Mouse (Mus musculus) left cerebral cortex, adult 18-20 months (tissue): ENCODE results near the gene Myl3. TPM values are rescaled to one million over a fixed set of nuclear protein-coding genes. Genes with fewer than 3 reads are reported as not detected.

Experiments used
- DNase-seq, 2 experiments: peaks; one replicate each; pipeline ENCODE4 v3.0.0; 2021 to 2022; ENCODE audit warnings: low spot score in 2 of 2, mixed read lengths in 1 of 2
- total RNA-seq, 2 experiments: library from RNA; stranded (reverse); gene quantifications; 2 replicates each; pipeline ENCODE4 v1.2.3; 2021

Myl3 gene
- total RNA-seq, 2 experiments from 2014 or later, result not detected

DNA sequence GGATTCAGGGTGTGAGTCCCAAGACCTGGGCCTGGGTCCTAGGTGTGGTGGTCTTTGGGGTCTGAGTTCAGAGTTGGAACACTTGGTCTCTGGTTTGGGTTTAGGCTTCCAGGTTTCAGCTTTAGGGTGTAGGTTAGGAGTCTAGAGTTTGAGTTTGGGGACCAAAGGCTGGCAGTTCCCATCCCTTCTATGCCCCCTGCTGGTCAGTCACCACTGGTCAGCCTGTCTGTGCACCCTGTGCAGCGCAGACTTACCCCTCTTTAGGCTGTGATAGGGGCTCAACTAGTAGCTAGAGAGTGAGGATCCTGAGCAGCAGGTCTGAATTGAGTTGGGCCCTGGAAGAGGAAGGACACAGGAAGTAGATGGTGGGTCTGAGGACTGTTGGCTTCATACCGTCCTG is 17.6 kb downstream of the Myl3 start:
- peak; percentile 35 to 60 for DNase-seq

DNA sequence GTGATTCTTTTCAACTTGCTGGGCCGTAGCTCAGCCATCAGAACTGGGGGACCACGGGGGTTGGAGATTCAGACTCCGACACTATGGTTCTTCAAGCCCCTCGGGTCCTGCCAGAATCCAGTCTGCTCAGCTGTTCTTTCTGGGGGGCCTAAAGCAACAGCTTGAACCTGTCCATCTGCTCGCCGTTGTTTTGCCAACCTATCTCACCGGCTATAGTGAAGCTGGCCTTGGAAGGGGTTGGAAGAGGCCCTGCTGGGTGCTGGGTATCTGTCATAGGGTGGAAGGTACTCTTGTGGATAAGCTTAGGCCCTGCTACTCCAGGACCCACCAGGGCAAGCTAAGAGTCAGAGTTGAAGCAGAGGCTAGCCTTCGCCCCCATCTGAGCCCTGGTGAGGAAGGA is 19.2 kb downstream of the Myl3 start:
- DNase-seq, result no peak

DNA sequence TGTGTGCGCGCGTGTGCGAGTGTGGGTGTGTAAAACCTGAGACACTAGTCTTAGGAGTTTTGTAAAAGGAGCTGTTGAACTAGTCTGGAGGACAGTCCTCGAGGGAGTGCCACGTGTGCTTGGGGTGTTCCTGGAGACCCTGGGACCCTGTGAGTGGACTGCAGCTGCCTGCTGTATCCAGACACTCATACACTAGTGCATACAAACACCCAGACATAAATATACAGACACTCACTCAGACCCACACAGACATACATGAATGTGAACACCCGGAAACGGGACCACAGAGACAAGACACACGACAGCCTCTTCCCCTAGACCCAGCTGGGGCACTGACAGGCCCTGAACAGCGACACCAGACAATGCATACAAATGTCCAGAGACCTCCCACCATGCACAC is 21.1 kb downstream of the Myl3 start:
- DNase-seq, result no peak

DNA sequence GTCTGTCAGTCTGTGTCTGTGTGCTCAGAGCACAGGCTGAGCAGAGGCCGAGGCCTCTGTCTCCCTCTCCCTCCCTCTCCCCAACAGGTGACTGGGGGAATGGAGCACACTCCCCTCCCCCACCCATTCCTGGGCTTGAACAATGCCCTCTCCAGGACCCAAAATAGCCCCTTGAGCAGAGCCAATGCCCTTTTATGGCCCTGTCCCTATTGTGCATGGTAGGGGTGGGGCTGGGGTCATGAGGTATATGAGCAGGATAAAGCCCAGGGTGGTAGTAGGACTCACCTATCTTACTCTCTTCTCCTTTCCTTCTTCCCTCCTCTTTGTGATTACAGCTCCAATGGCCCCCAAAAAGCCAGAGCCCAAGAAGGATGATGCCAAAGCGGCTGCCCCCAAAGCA is 21.7 kb downstream of the Myl3 start:
- DNase-seq, result no peak

DNA sequence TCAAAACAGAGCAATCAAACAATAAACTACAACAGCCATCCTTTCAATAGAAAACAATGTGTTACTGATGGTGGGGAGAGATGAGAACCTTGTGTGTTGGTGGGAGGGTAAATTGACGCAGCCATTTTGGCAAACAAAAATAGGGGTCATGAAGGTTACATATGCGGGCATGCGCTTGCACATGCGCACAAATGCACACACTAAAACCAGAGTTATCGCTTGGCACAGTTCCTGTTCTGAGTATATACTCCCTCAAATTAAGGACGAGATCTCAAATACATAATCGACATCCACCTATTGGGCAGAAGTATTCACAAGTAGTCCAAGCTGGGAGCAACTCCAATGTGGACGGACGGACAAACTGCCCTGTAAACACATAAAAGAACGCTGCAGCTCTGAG is 30.7 kb downstream of the Myl3 start:
- DNase-seq, result no peak

DNA sequence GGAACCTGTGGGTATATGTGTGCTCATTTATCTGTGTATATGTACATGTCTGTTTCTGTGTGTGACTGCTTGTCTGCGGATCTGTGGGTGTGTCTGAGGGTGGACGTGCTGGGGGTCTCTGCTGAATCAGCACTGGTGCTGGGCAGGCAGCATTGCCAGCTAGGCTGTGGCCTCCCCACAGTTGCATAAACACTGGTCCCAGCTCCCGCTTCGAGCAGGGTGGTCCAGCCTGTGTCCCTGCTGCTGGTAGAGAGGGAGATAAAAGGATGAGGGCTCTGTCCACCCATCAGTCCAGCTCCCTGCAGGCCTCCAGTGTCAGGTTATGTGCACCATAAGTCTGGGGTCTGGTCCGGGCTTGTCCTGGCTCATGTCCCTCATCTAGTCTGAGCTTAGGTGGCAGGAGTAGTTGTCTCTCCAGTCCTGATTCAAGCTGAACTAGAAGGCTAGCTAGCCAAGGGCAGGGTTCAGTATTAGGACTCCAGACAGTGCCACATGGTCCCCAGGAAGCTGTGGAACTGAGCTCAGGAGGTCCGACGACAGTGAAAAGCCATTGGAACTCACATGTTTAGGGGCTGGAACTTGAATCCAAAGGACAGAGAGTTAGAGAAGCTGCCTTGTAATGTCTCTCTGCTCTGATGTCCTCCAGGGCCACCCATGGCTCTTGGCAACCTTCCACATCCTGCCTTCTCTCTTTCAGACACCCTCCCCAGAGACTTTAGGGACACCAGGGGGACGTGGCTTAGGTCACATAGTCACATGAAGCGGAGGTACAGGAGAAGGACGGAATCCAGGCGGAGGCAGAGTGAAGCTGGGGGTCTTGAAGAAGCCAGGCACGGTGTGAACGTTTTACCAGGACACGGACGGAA is 33.0 kb downstream of the Myl3 start:
- no peak for DNase-seq

DNA sequence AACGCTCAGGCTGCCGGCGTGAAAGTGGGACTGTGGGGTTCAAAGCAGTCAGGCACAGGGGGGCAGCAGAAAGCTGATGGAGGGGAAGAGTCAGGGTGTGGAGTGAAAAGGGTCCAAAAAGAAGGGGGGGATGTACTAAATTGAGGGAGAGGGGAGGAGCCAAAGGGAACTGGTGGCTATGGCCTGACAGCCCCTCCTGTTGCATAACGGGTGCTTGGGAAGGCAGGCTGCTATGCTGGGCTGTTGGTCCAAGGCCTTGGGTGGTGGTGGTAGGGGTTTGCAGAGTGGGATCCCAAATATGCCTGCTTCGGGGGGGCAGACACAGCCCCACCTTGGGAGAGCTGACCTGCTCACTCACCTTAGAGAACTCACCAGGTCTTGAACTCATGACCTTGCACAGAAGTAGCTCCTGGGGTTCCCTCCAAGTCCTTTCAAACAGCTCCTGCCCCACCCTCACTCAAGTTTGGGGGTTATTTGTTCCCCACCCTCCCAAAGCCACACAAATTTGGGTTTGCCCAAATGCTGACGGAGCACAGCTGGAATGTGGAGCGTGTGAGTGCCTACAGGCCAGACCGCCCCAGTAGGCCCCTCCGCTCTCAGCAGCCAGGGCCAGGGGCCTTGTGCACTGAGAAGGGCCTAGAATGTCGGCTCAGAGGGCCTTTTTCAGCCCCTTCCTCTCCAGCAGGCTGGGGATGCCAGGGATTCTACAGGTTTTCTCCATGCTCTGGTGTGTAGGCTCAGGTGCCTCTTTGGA is 33.8 kb downstream of the Myl3 start:
- DNase-seq, result no peak

DNA sequence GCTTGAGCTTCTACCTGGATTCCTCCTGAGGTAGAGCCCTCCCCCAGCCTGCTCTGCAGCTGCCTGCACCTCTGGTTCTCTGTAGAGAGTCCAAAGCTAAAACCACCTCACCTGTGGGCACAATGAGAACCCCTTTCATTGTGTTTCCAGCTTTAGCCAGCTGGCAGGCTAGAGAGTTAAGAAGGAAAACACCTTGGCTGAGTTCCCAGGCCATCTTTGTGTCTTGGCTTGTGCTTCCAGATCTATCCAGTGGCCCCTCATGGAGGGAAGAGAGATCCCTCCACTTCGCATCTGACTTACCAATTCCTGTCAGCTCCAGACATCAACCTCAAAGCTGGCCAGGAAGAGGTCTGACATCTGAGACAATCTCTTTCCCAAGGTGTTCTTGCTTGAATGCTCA is 36.4 kb downstream of the Myl3 start:
- DNase-seq, result no peak

DNA sequence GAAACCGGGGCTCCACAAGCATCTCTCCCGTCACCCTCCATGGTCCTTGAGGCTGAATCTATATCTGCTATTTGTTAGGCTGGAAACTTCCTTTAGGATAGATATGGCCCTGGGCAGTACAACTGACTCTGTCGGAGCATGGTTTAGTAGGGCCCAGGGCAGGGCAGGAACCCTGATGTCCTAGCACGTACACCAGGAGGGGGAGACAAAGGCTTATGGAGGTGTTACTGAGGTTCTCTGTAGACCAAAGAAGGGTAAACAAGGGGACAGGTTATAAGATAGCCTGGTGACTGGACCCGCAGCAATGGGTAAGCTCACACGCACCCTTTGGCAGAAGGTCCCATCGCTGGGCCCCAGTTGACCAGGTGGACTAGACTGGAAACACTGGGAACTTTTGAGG is 36.9 kb downstream of the Myl3 start:
- no peak for DNase-seq

DNA sequence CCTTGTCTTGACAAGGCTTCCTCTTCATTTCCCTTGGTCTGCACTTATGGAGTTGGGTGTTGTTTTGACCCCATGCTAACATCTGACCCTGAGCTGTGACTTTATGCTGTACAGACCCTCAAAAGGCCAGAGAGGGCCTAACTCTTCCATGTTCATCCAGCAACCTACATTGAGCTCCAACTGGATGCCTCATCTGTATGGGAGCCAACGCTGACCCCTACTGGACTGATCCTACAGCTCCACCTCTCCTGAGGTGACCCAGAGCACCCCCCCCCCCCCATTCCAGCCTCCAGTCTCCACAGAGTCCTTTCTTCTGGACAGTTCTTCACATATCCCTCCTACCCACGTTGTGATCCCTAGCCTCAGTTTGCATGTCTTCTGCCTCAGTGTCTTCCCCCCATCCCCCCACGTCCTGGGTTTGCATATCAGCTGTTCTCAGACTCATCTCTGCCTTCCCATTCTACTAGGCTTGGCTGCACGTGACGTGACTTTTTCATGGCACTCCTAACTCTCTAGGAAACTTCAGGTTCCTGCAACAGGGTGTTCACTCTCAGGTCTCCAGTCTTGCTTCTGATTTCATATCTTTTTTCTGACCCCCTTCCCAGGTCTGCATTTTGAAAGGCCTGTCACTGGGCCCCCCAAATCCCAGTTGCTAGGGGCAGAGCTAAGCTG is 37.7 kb downstream of the Myl3 start:
- no peak for DNase-seq

DNA sequence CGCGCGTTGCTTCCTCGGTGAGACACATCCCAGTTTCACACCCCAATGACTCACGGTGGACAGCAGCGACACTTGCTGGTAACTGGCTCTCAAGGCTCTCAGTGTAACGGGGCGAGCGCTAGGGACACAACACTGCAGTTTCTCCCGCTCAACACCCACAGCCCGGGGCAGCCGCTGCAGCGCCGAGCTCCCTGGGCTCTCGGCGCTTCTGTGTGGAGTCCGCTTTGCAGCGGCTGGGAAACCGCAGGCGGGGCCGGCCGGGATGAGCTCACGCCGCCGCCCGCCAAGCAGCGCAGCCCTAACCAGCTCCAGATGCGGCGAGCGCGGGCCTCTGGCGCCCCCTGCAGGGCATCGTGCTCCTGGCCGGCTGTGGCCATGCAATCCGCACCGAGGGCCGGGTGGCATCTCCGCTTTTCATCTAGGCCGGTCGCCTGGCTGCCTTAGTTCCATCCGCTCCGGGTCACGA is 39.6 kb downstream of the Myl3 start:
- peak; percentile 95 to 97 for DNase-seq

DNA sequence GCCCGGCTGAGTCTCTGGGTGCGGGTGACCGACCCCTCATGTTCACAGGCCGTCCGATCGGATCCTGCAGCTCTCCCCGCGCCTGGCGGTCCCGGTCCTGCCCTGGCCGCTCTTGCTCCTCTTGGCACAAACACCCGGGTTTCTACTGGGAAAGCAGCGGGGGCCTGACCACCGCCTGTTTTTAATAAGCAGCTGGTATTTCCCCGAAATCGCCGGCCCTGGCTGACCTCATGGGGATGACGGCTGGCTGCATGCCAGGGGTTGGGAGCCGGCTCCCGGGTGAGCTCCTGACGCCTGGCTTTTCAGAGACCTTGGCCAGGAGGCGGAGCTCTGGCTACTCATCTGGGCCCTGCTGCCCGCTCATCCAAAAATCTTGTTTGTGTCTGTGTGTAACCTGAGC is 40.1 kb downstream of the Myl3 start:
- DNase-seq, result peak; percentile 53 to 58

DNA sequence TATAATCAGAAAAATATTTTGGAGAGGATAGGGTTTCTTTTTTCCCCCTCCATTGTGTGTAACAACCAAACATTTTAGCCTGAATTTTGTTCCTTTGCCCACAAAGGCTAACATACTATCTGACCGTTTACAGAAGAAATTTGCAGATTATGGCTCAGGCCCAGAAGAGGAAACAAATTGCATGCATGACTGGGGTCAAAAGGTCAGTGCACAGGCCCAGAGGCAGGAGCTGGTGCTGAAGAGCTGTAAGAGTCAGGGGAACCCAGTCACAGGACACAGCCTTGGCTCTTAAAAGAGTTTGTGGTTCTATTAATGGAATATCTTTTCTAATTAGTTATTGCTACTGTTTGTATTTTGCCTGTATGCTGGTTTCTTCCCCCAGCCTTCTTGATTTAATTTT is 42.0 kb downstream of the Myl3 start:
- DNase-seq, result no peak

DNA sequence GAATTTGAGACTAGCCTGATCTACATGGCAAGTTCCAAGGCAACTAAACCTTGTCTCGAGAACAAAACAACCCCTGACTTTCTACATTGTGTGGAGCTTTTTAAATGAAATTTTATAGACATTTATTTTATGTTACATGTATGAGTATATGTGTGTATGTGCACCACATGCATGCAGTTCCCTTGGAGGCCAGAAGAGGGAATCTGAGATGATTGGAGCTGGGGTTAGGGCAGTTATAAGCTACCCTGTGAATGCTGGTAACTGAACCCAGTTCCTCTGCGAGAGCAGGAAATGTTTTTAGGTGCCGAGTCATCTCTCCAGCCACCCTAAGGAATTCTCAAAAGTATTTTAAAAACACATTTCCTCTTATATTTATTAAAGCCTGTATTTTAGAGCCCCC is 46.5 kb downstream of the Myl3 start:
- no peak for DNase-seq

DNA sequence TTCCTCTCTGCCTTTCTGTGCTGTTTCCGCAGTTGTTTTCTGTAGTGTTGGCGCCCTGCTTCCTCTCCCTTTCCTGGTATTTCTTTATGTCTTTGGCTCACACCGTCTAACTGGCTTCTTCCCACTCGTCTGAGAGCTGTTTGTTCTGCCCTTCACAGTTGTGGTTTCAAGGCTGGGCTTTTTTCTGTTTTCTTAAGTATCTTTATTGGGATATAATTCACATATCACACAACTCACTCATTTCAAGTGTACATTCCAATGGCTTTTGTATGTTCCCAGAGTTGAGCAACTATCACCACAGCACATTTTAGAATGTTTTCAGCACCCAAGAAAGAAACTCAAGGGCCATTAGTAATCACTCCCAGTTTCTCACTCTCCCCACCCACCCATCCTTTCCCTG is 48.8 kb downstream of the Myl3 start:
- no peak for DNase-seq

DNA sequence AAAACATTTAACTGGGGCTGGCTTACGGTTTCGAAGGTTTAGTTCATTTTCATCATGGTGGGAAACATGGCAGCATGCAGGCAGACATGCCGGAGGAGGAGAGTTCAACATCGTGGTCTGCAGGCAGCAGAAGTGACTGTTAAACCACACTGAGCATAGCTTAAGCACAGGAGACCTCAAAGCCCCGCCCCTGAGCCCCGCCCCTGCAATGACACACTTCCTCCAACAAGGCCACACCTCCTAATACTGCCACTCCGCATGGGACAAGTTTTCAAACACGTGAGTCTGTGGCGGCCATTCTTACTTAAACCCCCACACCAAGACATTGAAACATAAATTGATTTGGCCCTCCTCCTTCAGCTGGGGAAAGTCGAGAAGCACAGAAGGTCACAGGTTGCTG is 55.4 kb downstream of the Myl3 start:
- DNase-seq, result no peak

DNA sequence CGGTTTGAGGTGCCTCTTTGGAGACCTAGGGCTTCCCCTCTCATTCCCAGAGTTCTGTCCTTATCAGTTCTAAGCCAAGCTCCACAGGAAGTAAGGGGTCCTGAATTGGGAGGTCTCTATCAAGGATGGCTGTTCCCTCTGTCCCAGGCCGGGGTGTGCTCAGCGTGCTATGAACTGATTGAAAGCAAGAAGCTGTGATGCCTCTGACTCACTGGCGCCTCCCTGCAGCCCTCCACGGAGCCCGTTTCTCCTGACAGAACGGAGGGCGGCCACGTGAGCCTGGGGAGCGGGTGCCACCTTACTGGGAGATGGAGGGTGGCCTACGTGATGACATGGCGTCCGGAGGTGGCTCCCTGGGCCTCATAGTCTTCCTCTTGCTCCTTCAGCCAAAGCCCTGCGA is 56.2 kb downstream of the Myl3 start, which contains the start of gene Prss42:
Gene Prss42 (plus strand): TSS at position 301 of the 400 bp plus-strand sequence.
- DNase-seq, result no peak

DNA sequence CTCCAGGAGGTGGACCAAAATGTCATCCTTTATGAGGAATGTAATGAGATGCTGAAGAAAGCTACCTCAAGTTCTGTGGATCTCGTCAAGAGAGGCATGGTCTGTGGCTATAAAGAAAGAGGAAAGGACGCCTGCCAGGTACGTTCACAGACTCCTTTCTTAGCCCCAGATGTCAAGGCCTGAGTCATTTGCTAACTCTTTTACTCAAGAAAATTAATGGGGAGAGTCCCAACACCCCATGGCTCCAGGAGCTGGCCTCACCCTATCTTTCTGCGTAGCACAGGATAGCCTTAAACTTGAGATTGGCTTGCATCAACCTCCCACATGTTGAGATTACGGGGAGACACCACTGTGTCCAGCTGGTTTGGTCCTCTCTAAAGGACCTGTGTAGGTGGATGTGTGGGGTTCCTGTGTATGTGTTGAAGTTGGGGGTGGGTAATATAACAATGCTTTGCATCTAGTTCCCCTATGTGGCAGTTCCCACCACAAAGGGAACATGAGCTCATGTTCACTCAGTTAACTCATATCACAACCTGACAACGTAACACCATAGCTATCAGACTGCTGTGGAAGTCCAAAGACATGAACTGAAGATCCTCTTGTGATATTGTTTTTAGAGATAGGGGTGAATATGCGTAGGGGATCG is 59.3 kb downstream of the Myl3 start:
- DNase-seq, result no peak

DNA sequence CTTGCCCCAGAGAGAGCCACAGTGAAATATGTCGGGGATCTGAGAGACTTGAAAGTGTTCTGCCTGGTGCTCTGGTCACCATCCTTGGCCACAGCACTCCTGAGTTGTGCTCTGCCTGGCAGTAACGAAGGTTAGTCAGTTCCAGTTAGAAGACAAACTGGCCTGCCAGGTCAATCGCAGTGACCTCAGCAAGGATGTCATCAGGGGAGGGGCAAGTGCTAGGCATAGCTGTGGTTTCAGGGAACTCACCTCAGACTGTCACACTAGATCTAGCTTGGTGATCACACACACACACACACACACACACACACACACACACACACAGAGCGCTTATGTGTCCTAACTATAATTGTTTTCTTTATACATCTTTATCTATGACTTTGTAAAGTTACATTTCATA is 61.6 kb downstream of the Myl3 start:
- DNase-seq, result no peak

DNA sequence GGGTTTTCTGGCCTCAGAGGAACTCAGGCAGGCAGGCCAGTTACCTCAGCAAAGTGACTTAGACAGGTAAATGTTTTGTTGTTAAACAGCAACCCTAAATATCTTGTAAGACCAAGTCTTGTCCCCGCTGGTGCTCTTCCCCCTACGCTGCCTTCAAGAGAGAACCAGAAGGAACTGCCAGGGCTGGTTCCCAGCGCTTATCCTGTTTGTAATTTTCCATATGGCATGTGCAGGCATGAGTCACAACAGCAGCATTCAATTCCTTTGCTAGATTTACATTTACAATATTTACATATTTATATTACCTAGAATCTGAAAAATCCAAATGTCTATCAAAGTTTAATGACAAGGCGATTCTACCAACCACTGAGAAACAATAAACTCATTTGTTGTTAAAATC is 68.4 kb downstream of the Myl3 start:
- no peak for DNase-seq

DNA sequence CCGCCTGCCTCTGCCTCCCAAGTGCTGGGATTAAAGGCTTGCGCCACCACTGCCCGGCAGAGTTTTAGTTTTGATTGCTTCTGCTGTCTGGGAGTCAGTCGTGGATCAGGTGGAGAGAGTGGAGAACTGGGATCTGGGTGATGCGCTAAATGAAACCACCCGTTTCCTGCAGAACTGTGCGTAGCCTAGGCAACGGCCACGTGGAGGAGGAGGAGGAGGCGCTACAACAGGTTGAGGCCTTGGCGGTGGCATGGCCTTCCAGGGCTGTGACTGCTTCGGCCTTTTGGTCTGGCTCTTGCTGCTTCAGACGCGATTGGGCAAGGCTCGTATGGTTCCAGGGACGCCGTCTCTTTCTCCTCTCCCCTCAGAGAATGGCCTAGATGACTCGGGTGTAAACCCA is 72.1 kb downstream of the Myl3 start, which contains the start of gene Prss44:
Gene Prss44 (plus strand): TSS at position 206 of the 400 bp plus-strand sequence.
- DNase-seq, result no peak
